Mouse (Mus musculus) kidney, postnatal 4 days (tissue): ENCODE results near the gene Ly6g6c.

Experiments used
- DNase-seq, 2 experiments: peaks; one replicate each; pipeline ENCODE4 v3.0.0; 2021; ENCODE audit warnings: mixed read lengths in 2 of 2

Ly6g6c gene

GRCm38 (mm10) chr17:35057090-35057489 lies 8.1 kb upstream of the Ly6g6c start:
- DNase-seq, result no peak

- DNase-seq, result no peak
Measured at GRCm38 (mm10) chr17:35058316-35058715, 6.9 kb upstream of the Ly6g6c start.

GRCm38 (mm10) chr17:35058911-35059892 lies 6.0 kb upstream of the Ly6g6c start, which contains the start of gene Ddah2:
TSS of gene Ddah2 (plus strand) at chr17:35059035.
- DNase-seq, result peak; percentile 97 to 98

GRCm38 (mm10) chr17:35060071-35060470 lies 5.1 kb upstream of the Ly6g6c start:
- peak in 1 of 2 experiments; percentile 17 for DNase-seq

GRCm38 (mm10) chr17:35060737-35061297 lies 4.4 kb upstream of the Ly6g6c start:
- peak; percentile 64 to 74 for DNase-seq

GRCm38 (mm10) chr17:35061299-35061698 lies 3.9 kb upstream of the Ly6g6c start:
- no peak for DNase-seq

- DNase-seq, result no peak
Measured at GRCm38 (mm10) chr17:35063466-35063865, 1.7 kb upstream of the Ly6g6c start.

GRCm38 (mm10) chr17:35064378-35064877 lies 760 bp upstream of the Ly6g6c start:
- peak in 1 of 2 experiments; percentile 38 for DNase-seq

GRCm38 (mm10) chr17:35066084-35066483 lies 896 bp downstream of the Ly6g6c start, which contains the start of gene Mpig6b:
TSS of gene Mpig6b (minus strand) at chr17:35066184.
- DNase-seq, result no peak

- DNase-seq, result no peak
Measured at GRCm38 (mm10) chr17:35068213-35068914, 3.2 kb downstream of the Ly6g6c start.

GRCm38 (mm10) chr17:35070556-35071229 lies 5.5 kb downstream of the Ly6g6c start:
- no peak for DNase-seq

GRCm38 (mm10) chr17:35071454-35071853 lies 6.3 kb downstream of the Ly6g6c start:
- DNase-seq, result no peak

GRCm38 (mm10) chr17:35074097-35074496 lies 8.9 kb downstream of the Ly6g6c start:
- no peak for DNase-seq

- no peak for DNase-seq
Measured at GRCm38 (mm10) chr17:35076507-35077176, 11.5 kb downstream of the Ly6g6c start, which contains the start of gene Ly6g6e. TSS of gene Ly6g6e (plus strand) at chr17:35076902.

GRCm38 (mm10) chr17:35077285-35077684 lies 12.1 kb downstream of the Ly6g6c start:
- peak in 1 of 2 experiments; percentile 39 for DNase-seq

- DNase-seq, result peak; percentile 76 to 86
Measured at GRCm38 (mm10) chr17:35077786-35078233, 12.6 kb downstream of the Ly6g6c start, which contains the start of gene Ly6g6d. TSS of gene Ly6g6d (minus strand) at chr17:35078065.

- DNase-seq, result no peak
Measured at GRCm38 (mm10) chr17:35079778-35080177, 14.6 kb downstream of the Ly6g6c start.

GRCm38 (mm10) chr17:35080248-35080647 lies 15.1 kb downstream of the Ly6g6c start:
- DNase-seq, result no peak

GRCm38 (mm10) chr17:35080710-35081109 lies 15.5 kb downstream of the Ly6g6c start:
- no peak for DNase-seq

GRCm38 (mm10) chr17:35082841-35083576 lies 17.8 kb downstream of the Ly6g6c start:
- no peak for DNase-seq
